Mouse (Mus musculus) myocyte (in vitro differentiated cells): Measurements from ENCODE around the gene A030005K14Rik.

ENCODE experiments used
- POLR2A ChIP-seq: IDR thresholded peaks from one replicate; pipeline ENCODE4 v1.6.1; 2011; ENCODE audit warnings: low read depth, mild to moderate bottlenecking, control low read depth, moderate library complexity; ENCODE audit not compliant: insufficient read length
- TCF12 ChIP-seq: IDR thresholded peaks from one replicate; pipeline ENCODE4 v1.6.1; 2011; ENCODE audit warnings: mild to moderate bottlenecking, control low read depth; ENCODE audit not compliant: poor library complexity, insufficient read depth, severe bottlenecking
- USF1 ChIP-seq: IDR thresholded peaks from one replicate; pipeline ENCODE4 v1.6.1; 2011; ENCODE audit warnings: low read depth, mild to moderate bottlenecking, control low read depth, moderate library complexity

GRCm38 (mm10) chr1:83042380-83042779 lies 16.8 kb downstream of the A030005K14Rik start, which contains the start of gene Krtap28-10:
- no peak for TF ChIP-seq USF1
- no peak for TF ChIP-seq POLR2A
- TF ChIP-seq TCF12: no peak
